Comparison of ENCODE assay signal across 8 mouse cellular contexts in the genomic region with DNA sequence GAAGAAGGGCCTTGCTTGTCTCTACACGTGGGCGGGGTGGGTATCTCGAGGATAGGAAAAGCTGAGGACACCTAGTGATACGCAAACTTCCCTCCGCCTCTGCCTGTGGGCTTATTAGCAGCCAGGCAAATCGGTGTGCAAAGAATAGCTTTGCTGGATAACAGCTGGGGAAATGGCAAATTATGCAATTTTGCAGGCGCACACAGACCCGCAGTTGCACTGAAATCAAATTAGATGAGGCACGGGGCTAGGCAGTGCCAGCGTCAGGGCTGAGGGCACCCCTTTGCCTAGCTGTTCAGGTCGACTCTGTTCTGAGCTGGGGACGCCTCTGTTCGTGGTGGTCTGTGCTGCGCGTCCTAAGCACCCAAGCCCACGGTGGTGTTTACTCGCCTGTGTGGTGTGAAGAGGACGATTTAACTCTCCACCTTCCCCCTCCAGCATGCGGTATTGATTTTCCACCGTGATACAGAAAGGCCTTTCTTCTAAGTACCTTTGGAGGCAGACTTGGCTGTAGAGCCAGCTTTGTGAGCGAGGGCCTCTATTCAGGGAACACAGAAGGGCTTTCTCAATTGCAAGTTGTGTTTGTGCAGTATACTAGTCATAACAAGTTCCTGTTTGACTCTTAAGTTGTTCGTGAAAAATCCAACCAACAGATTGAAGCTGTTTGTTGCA. TPM values are rescaled to one million over a fixed set of nuclear protein-coding genes. Genes with fewer than 3 reads are reported as not detected.
DNase-seq lines count a peak whose midpoint lies in the region; ATAC-seq and TF ChIP-seq lines count a peak whose summit lies in the region.

No protein-coding gene starts in this region.

- peak overlapping the region; percentile 18 for H3K4me3 ChIP-seq in megakaryocyte, embryonic 14.5 days (replicated peaks)
- H3K4me3 ChIP-seq in kidney, adult 2 months (ENCODE audit: insufficient read depth, low read depth, low read length), result no peak overlapping the region

- H3K27me3 ChIP-seq in megakaryocyte, embryonic 14.5 days (replicated peaks), result no peaks in the 10 kb centered on the region
- no peaks in the 10 kb centered on the region for H3K27me3 ChIP-seq in kidney, adult 2 months (replicated peaks; ENCODE audit: control insufficient read depth, insufficient read depth, low read length)

- DNase-seq in adrenal gland, adult (ENCODE audit: inconsistent age in 2 of 2, low spot score in 1 of 2), result peak; percentile 30 to 66
- no peak for DNase-seq in adrenal gland, postnatal 4 days (ENCODE audit: low spot score in 2 of 2)
- DNase-seq in left cerebral cortex, postnatal 14 days (ENCODE audit: low spot score in 2 of 2), result peak; percentile 29 to 42
- DNase-seq in right cerebral cortex, adult 18-20 months, result peak; percentile 57
- no peak for DNase-seq in kidney, adult 2 months

- no peak overlapping the region for H3K27ac ChIP-seq in kidney, adult 2 months (ENCODE audit: insufficient read depth, low read depth, low read length)

- peaks cover 19% of the 10 kb centered on the region for H3K4me1 ChIP-seq in megakaryocyte, embryonic 14.5 days
- no peaks in the 10 kb centered on the region for H3K4me1 ChIP-seq in kidney, adult 2 months (ENCODE audit: control insufficient read depth, insufficient read depth, low read length)

- intact Hi-C loops in left cerebral cortex, postnatal 14 days (cut with DNase I), result no loop called here

- no peak for ATAC-seq in megakaryocyte, adult 5-6 weeks (ENCODE audit: poor library complexity, severe bottlenecking)
- no peak; the same call in 1 of the 2 replicates for ATAC-seq in erythroid progenitor cell, adult 5-6 weeks (replicated peaks; ENCODE audit: low FRiP score, poor library complexity, severe bottlenecking)

- TF ChIP-seq POLR2A in kidney, adult 2 months (IDR thresholded peaks at IDR 0.05; ENCODE audit: low read depth, low read length), result no peak

- no peak for TF ChIP-seq CTCF in kidney, adult 2 months (conservative IDR thresholded peaks at IDR 0.05; ENCODE audit: insufficient read depth, insufficient read length, low read depth, low read length)

- H3K36me3 ChIP-seq in megakaryocyte, embryonic 14.5 days (replicated peaks; ENCODE audit: low read length), result no peaks in the 10 kb centered on the region
- H3K36me3 ChIP-seq in kidney, adult 2 months (ENCODE audit: control insufficient read depth, insufficient read depth, low read length), result no peaks in the 10 kb centered on the region

- H3K9me3 ChIP-seq in megakaryocyte, embryonic 14.5 days, result no peaks in the 10 kb centered on the region

- WGBS in kidney, adult 2 months, result 57% methylated on average over 22 of the region's 22 CpGs

RNA-seq across cellular contexts. Expression of a gene that starts 19.4 kb away (rescaled TPM):
- total RNA-seq in adrenal gland, postnatal 4 days (2021), result under 1 TPM; 0.48 to 0.68 TPM
- polyA plus RNA-seq in megakaryocyte, embryonic 14.5 days (2012; ENCODE audit: insufficient read depth, low replicate concordance), result 0.06 TPM in 1 of 2 replicates, not detected in the other
- not detected in 2 replicates for total RNA-seq in megakaryocyte, adult 5-6 weeks (2015)
- total RNA-seq in megakaryocyte, adult 5-6 weeks (2017), result not detected in 2 replicates
- total RNA-seq in left cerebral cortex, postnatal 14 days (2021), result not detected
- not detected in 2 replicates for total RNA-seq in erythroid progenitor cell, adult 5-6 weeks (2015; ENCODE audit: low replicate concordance)
- not detected in 2 replicates for total RNA-seq in erythroid progenitor cell, adult 5-6 weeks (2017; ENCODE audit: low replicate concordance)
- not detected in 2 replicates for polyA plus RNA-seq in kidney, adult 2 months (2012; rRNA removed)

Comparison
In these comparisons a context has a peak if more than half of its experiments do, and no peak if none do; other contexts are left out.
1. DNase-seq: peak in adrenal gland, adult (2 of 2), left cerebral cortex, postnatal 14 days (2 of 2) and right cerebral cortex, adult 18-20 months (single experiment); none in adrenal gland, postnatal 4 days (0 of 2) and kidney, adult 2 months (single experiment).